27 mouse cellular contexts compared by ENCODE assay signal in genomic region chr12:72179561-72179960, GRCm38 (mm10). TPM values are rescaled to one million over a fixed set of nuclear protein-coding genes. Genes with fewer than 3 reads are reported as not detected.
"Had no signal": no experiment of that assay in that cellular context is flagged by ENCODE, and none has a peak within 500 bp of the region (broad histone marks: within the 10 kb centered on the region; RNA-seq: fewer than 3 reads in every experiment).

No protein-coding gene starts in this region.

- H3K36me3 ChIP-seq: liver, embryonic 13.5 days; liver, embryonic 15.5 days; lung, embryonic 15.5 days; midbrain, embryonic 10.5 days; midbrain, embryonic 12.5 days; neural tube, embryonic 13.5 days; neural tube, embryonic 15.5 days had no signal

- H3K4me3 ChIP-seq: liver, embryonic 13.5 days; liver, embryonic 15.5 days; lung, embryonic 15.5 days; midbrain, embryonic 10.5 days; midbrain, embryonic 12.5 days; myocyte; neural tube, embryonic 13.5 days; neural tube, embryonic 15.5 days had no signal

- ATAC-seq: liver, postnatal 0 days; lung, postnatal 0 days had no signal

- H3K9ac ChIP-seq: liver, embryonic 13.5 days; liver, embryonic 15.5 days; liver, postnatal 0 days; lung, embryonic 15.5 days; midbrain, embryonic 12.5 days; neural tube, embryonic 13.5 days; neural tube, embryonic 15.5 days had no signal

- H3K27me3 ChIP-seq: liver, embryonic 13.5 days; liver, embryonic 15.5 days; lung, embryonic 15.5 days; midbrain, embryonic 12.5 days; neural tube, embryonic 13.5 days; neural tube, embryonic 15.5 days had no signal

- H3K27ac ChIP-seq: liver, embryonic 13.5 days; liver, embryonic 15.5 days; lung, embryonic 15.5 days; macrophage; midbrain, embryonic 10.5 days; midbrain, embryonic 12.5 days; neural tube, embryonic 13.5 days; neural tube, embryonic 15.5 days had no signal

- H3K4me2 ChIP-seq: liver, embryonic 13.5 days; liver, embryonic 15.5 days; lung, embryonic 15.5 days; midbrain, embryonic 12.5 days; neural tube, embryonic 13.5 days; neural tube, embryonic 15.5 days had no signal

- DNase-seq: liver, embryonic 13.5 days; liver, postnatal 0 days; lung, adult 2 months; lung, postnatal 14 days; lung, postnatal 36 days; retina, postnatal 1 day; right cerebral cortex, postnatal 14 days; right cerebral cortex, postnatal 4 days; spleen, adult 18-20 months; thymus, adult 2 months; thymus, postnatal 25 days; thymus, postnatal 4 days had no signal

- H3K4me1 ChIP-seq: liver, embryonic 13.5 days; liver, embryonic 15.5 days; lung, embryonic 15.5 days; midbrain, embryonic 10.5 days; midbrain, embryonic 12.5 days; neural tube, embryonic 13.5 days; neural tube, embryonic 15.5 days had no signal

- H3K9me3 ChIP-seq: liver, embryonic 13.5 days; liver, embryonic 15.5 days; lung, embryonic 15.5 days; midbrain, embryonic 10.5 days; midbrain, embryonic 12.5 days; neural tube, embryonic 13.5 days; neural tube, embryonic 15.5 days had no signal

RNA-seq across cellular contexts. Expression of gene Ccdc175, which starts 5.3 kb away (rescaled TPM):
- total RNA-seq: megakaryocyte progenitor cell, adult 5-6 weeks; megakaryocyte-erythroid progenitor cell, adult 5-6 weeks had no signal
- polyA plus RNA-seq: liver, embryonic 13.5 days; liver, embryonic 15.5 days; liver, postnatal 0 days; lung, adult 2 months; lung, embryonic 15.5 days; lung, postnatal 0 days; macrophage; midbrain, embryonic 10.5 days; midbrain, embryonic 12.5 days; myocyte; neural tube, embryonic 13.5 days; neural tube, embryonic 15.5 days; small intestine, adult 2 months; stomach, embryonic 14.5 days; stomach, embryonic 16.5 days; thymus, adult 2 months; urinary bladder, adult 2 months had no signal
